Mouse (Mus musculus): ENCODE results near the gene Far2. TPM values are rescaled to one million over a fixed set of nuclear protein-coding genes. Genes with fewer than 3 reads are reported as not detected.
"Not testable (repeated sequence)": the region's sequence is repeated elsewhere in the genome, so short reads cannot be mapped to it uniquely, and the experiment has no call there.

Far2 gene
- polyA plus RNA-seq, 1 experiment: 12.2 TPM

GRCm38 (mm10) chr6:148116907-148117306 lies 69.8 kb downstream of the Far2 start:
- H3K27me3 ChIP-seq (ENCODE audit: control insufficient read depth, insufficient read depth, low read length): no peaks in the 10 kb centered on the region
- no peak overlapping the region for H3K4me3 ChIP-seq (ENCODE audit: low read depth, low read length)
- whole genome bisulfite sequencing: 59% methylated on average over 3 of the region's 3 CpGs
- peaks cover 4% of the 10 kb centered on the region for H3K36me3 ChIP-seq (ENCODE audit: control insufficient read depth, insufficient read depth, low read length)
- TF ChIP-seq CTCF (IDR thresholded peaks at IDR 0.05; ENCODE audit: extremely low read depth, insufficient read length, insufficient replicate concordance, low read depth, low read length) (no peak), POLR2A (IDR thresholded peaks at IDR 0.05; ENCODE audit: low read depth, low read length) (no peak)
- no peak overlapping the region for H3K27ac ChIP-seq (ENCODE audit: insufficient read depth, low read depth, low read length)
- H3K4me1 ChIP-seq (ENCODE audit: control insufficient read depth, insufficient read depth, insufficient read length, low read length): no peaks in the 10 kb centered on the region

- H3K36me3 ChIP-seq (ENCODE audit: control insufficient read depth, insufficient read depth, low read length): peaks cover 4% of the 10 kb centered on the region
- H3K4me1 ChIP-seq (ENCODE audit: control insufficient read depth, insufficient read depth, insufficient read length, low read length): no peaks in the 10 kb centered on the region
- H3K4me3 ChIP-seq (ENCODE audit: low read depth, low read length): no peak overlapping the region
- no peaks in the 10 kb centered on the region for H3K27me3 ChIP-seq (ENCODE audit: control insufficient read depth, insufficient read depth, low read length)
- WGBS: 100% methylated on average over 1 of the region's 1 CpGs
- TF ChIP-seq POLR2A (IDR thresholded peaks at IDR 0.05; ENCODE audit: low read depth, low read length): no peak
- no peak for TF ChIP-seq CTCF (IDR thresholded peaks at IDR 0.05; ENCODE audit: extremely low read depth, insufficient read length, insufficient replicate concordance, low read depth, low read length)
- H3K27ac ChIP-seq (ENCODE audit: insufficient read depth, low read depth, low read length): no peak overlapping the region
Measured at GRCm38 (mm10) chr6:148117696-148118095, 70.6 kb downstream of the Far2 start.

GRCm38 (mm10) chr6:148120703-148121102 lies 73.6 kb downstream of the Far2 start:
- WGBS: 32% methylated on average over 1 of the region's 1 CpGs
- no peaks in the 10 kb centered on the region for H3K4me1 ChIP-seq (ENCODE audit: control insufficient read depth, insufficient read depth, insufficient read length, low read length)
- H3K4me3 ChIP-seq (ENCODE audit: low read depth, low read length): no peak overlapping the region
- peaks cover 6% of the 10 kb centered on the region for H3K36me3 ChIP-seq (ENCODE audit: control insufficient read depth, insufficient read depth, low read length)
- TF ChIP-seq POLR2A (IDR thresholded peaks at IDR 0.05; ENCODE audit: low read depth, low read length): no peak
- TF ChIP-seq CTCF (IDR thresholded peaks at IDR 0.05; ENCODE audit: extremely low read depth, insufficient read length, insufficient replicate concordance, low read depth, low read length): no peak
- no peaks in the 10 kb centered on the region for H3K27me3 ChIP-seq (ENCODE audit: control insufficient read depth, insufficient read depth, low read length)
- no peak overlapping the region for H3K27ac ChIP-seq (ENCODE audit: insufficient read depth, low read depth, low read length)

GRCm38 (mm10) chr6:148126851-148127250 lies 79.8 kb downstream of the Far2 start:
- H3K27ac ChIP-seq (ENCODE audit: insufficient read depth, low read depth, low read length); H3K27me3 ChIP-seq (ENCODE audit: control insufficient read depth, insufficient read depth, low read length); H3K4me1 ChIP-seq (ENCODE audit: control insufficient read depth, insufficient read depth, insufficient read length, low read length); H3K36me3 ChIP-seq (ENCODE audit: control insufficient read depth, insufficient read depth, low read length); H3K4me3 ChIP-seq (ENCODE audit: low read depth, low read length): not testable (repeated sequence)
- WGBS: 79% methylated on average over 10 of the region's 10 CpGs

GRCm38 (mm10) chr6:148132314-148132713 lies 85.3 kb downstream of the Far2 start:
- Histone ChIP-seq H3K4me3 (ENCODE audit: low read depth, low read length) (no peak overlapping the region), H3K36me3 (ENCODE audit: control insufficient read depth, insufficient read depth, low read length) (no peaks in the 10 kb centered on the region), H3K4me1 (ENCODE audit: control insufficient read depth, insufficient read depth, insufficient read length, low read length) (no peaks in the 10 kb centered on the region), H3K27ac (ENCODE audit: insufficient read depth, low read depth, low read length) (no peak overlapping the region), H3K27me3 (ENCODE audit: control insufficient read depth, insufficient read depth, low read length) (no peaks in the 10 kb centered on the region)
- TF ChIP-seq POLR2A (IDR thresholded peaks at IDR 0.05; ENCODE audit: low read depth, low read length) (no peak), CTCF (IDR thresholded peaks at IDR 0.05; ENCODE audit: extremely low read depth, insufficient read length, insufficient replicate concordance, low read depth, low read length) (no peak)
- WGBS: 83% methylated on average over 10 of the region's 10 CpGs

GRCm38 (mm10) chr6:148133536-148133935 lies 86.5 kb downstream of the Far2 start:
- Histone ChIP-seq H3K36me3 (ENCODE audit: control insufficient read depth, insufficient read depth, low read length) (0 out of 2 replicates have a peak, but pooled peaks cover 1% of the 10 kb centered on the region), H3K27ac (ENCODE audit: insufficient read depth, low read depth, low read length) (no peak overlapping the region), H3K27me3 (ENCODE audit: control insufficient read depth, insufficient read depth, low read length) (no peaks in the 10 kb centered on the region), H3K4me3 (ENCODE audit: low read depth, low read length) (no peak overlapping the region), H3K4me1 (ENCODE audit: control insufficient read depth, insufficient read depth, insufficient read length, low read length) (no peaks in the 10 kb centered on the region)
- TF ChIP-seq POLR2A (IDR thresholded peaks at IDR 0.05; ENCODE audit: low read depth, low read length) (no peak), CTCF (IDR thresholded peaks at IDR 0.05; ENCODE audit: extremely low read depth, insufficient read length, insufficient replicate concordance, low read depth, low read length) (no peak)

- H3K36me3 ChIP-seq (ENCODE audit: control insufficient read depth, insufficient read depth, low read length): peaks cover 12% of the 10 kb centered on the region; the same call in 1 of the 2 replicates
- H3K27me3 ChIP-seq (ENCODE audit: control insufficient read depth, insufficient read depth, low read length): no peaks in the 10 kb centered on the region
- no peaks in the 10 kb centered on the region for H3K4me1 ChIP-seq (ENCODE audit: control insufficient read depth, insufficient read depth, insufficient read length, low read length)
- WGBS: 25% methylated on average over 9 of the region's 9 CpGs
- H3K4me3 ChIP-seq (ENCODE audit: low read depth, low read length): no peak overlapping the region
- TF ChIP-seq CTCF (IDR thresholded peaks at IDR 0.05; ENCODE audit: extremely low read depth, insufficient read length, insufficient replicate concordance, low read depth, low read length) (peak; percentile 84; the same call in 1 of the 2 replicates), POLR2A (IDR thresholded peaks at IDR 0.05; ENCODE audit: low read depth, low read length) (no peak)
- no peak overlapping the region for H3K27ac ChIP-seq (ENCODE audit: insufficient read depth, low read depth, low read length)
Measured at GRCm38 (mm10) chr6:148135769-148136382, 88.8 kb downstream of the Far2 start.
